Mouse (Mus musculus) stomach, postnatal 0 days (tissue): ENCODE measurements around the gene Cpne5.

Source experiments
- CTCF ChIP-seq: IDR thresholded peaks from 2 replicates; pipeline ENCODE4 v1.5.1; 2016; ENCODE audit warnings: antibody characterized with exemption, low read depth, mild to moderate bottlenecking, moderate library complexity
- EP300 ChIP-seq: optimal IDR thresholded peaks from 2 replicates; pipeline ENCODE3; 2016; ENCODE audit warnings: antibody characterized with exemption

DNA sequence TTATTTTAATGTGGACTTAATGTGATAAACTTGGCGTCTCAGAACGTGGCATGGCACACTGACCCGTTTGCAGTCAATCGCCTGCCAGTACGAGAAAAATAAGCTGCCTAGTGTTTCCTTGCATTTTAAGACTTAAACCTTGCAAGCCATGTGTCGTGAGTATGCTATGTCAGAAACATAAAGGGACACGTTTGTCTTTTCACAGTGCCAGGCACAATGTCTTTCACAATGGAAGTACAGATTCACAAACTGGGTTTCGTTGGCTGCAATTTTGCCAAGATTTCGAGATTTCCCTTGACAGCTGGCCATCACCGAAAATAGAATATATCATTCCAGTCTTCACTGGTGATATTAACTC, 31.4 kb upstream of the Cpne5 start:
- no peak for TF ChIP-seq EP300
- no peak for TF ChIP-seq CTCF
